Mouse (Mus musculus): ENCODE data around the gene Chmp2a. TPM values are rescaled to one million over a fixed set of nuclear protein-coding genes. Genes with fewer than 3 reads are reported as not detected.

The Chmp2a gene
- polyA plus RNA-seq, 1 experiment from 2014 or later = 240 TPM

GRCm38 (mm10) chr7:13007341-13008092 is 27.1 kb downstream of the Chmp2a start:
- no peaks in the 10 kb centered on the region for H3K27me3 ChIP-seq (ENCODE audit: insufficient read depth, low read length)
- peak overlapping the region; percentile 40 for H3K4me2 ChIP-seq (ENCODE audit: low read length)
- H3K4me1 ChIP-seq (replicated peaks; ENCODE audit: insufficient read depth, low read length) = peaks cover 11% of the 10 kb centered on the region; the same call in 1 of the 2 replicates
- H3K9me3 ChIP-seq (replicated peaks; ENCODE audit: low read length) = no peaks in the 10 kb centered on the region
- no peak for TF ChIP-seq CTCF (IDR thresholded peaks at IDR 0.05; ENCODE audit: low read depth)
- no peak for DNase-seq (ENCODE audit: low spot score)
- peaks cover 15% of the 10 kb centered on the region; the same call in 1 of the 2 replicates for H3K36me3 ChIP-seq (ENCODE audit: insufficient read depth, low read length)
- WGBS = 55% methylated on average over 57 of the region's 57 CpGs
- H3K27ac ChIP-seq = no peak overlapping the region
- 0 out of 2 replicates have a peak overlapping the region, but pooled peaks have one; percentile 23 for H3K9ac ChIP-seq (ENCODE audit: low read depth, low read length)
- H3K4me3 ChIP-seq (replicated peaks; ENCODE audit: low read depth, low read length) = no peak overlapping the region
- ATAC-seq (replicated peaks; ENCODE audit: low FRiP score, low read depth) = no peak

- WGBS = 77% methylated on average over 10 of the region's 10 CpGs
- DNase-seq (ENCODE audit: low spot score) = no peak
- Histone ChIP-seq H3K9ac (ENCODE audit: low read depth, low read length) (peak overlapping the region; percentile 23; the same call in 1 of the 2 replicates), H3K9me3 (replicated peaks; ENCODE audit: low read length) (no peaks in the 10 kb centered on the region), H3K4me1 (replicated peaks; ENCODE audit: insufficient read depth, low read length) (peaks cover 11% of the 10 kb centered on the region; the same call in 1 of the 2 replicates), H3K27ac (peak overlapping the region; percentile 50), H3K4me3 (replicated peaks; ENCODE audit: low read depth, low read length) (no peak overlapping the region), H3K36me3 (ENCODE audit: insufficient read depth, low read length) (peaks cover 15% of the 10 kb centered on the region; the same call in 1 of the 2 replicates), H3K4me2 (ENCODE audit: low read length) (no peak overlapping the region), H3K27me3 (ENCODE audit: insufficient read depth, low read length) (no peaks in the 10 kb centered on the region)
- no peak for TF ChIP-seq CTCF (IDR thresholded peaks at IDR 0.05; ENCODE audit: low read depth)
- ATAC-seq (replicated peaks; ENCODE audit: low FRiP score, low read depth) = no peak
These were observed 28.1 kb downstream of the Chmp2a start for GRCm38 (mm10) chr7:13006531-13006930.

- TF ChIP-seq CTCF (IDR thresholded peaks at IDR 0.05; ENCODE audit: low read depth) = no peak
- Histone ChIP-seq H3K9ac (ENCODE audit: low read depth, low read length) (peak overlapping the region; percentile 23; the same call in 1 of the 2 replicates), H3K27ac (no peak overlapping the region), H3K27me3 (ENCODE audit: insufficient read depth, low read length) (no peaks in the 10 kb centered on the region), H3K4me3 (replicated peaks; ENCODE audit: low read depth, low read length) (no peak overlapping the region), H3K9me3 (replicated peaks; ENCODE audit: low read length) (no peaks in the 10 kb centered on the region), H3K36me3 (ENCODE audit: insufficient read depth, low read length) (peaks cover 15% of the 10 kb centered on the region; the same call in 1 of the 2 replicates), H3K4me1 (replicated peaks; ENCODE audit: insufficient read depth, low read length) (peaks cover 11% of the 10 kb centered on the region; the same call in 1 of the 2 replicates), H3K4me2 (ENCODE audit: low read length) (no peak overlapping the region)
- no peak for ATAC-seq (replicated peaks; ENCODE audit: low FRiP score, low read depth)
- 91% methylated on average over 17 of the region's 17 CpGs for WGBS
- no peak for DNase-seq (ENCODE audit: low spot score)
These were observed 28.6 kb downstream of the Chmp2a start for GRCm38 (mm10) chr7:13006011-13006410.

DNA sequence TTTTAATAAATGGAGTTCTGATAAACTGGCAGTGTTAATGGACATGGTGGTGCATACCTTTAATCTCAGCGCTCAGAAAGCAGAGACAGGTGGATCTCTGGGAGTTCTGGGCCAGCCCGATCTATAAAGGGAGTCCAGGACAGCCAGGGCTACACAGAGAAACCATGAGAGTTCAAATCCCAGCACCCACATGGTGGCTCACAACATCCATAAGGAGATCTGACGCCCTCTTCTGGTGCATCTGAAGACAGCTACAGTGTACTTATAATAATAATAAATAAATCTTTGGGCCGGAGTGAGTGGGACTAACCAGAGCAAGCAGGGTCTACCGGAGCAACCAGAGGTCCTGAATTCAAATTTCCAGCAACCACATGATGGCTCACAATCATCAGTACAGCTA is 31.2 kb downstream of the Chmp2a start:
- Histone ChIP-seq H3K27me3 (ENCODE audit: insufficient read depth, low read length) (no peaks in the 10 kb centered on the region), H3K9me3 (replicated peaks; ENCODE audit: low read length) (no peaks in the 10 kb centered on the region), H3K4me3 (replicated peaks; ENCODE audit: low read depth, low read length) (no peak overlapping the region), H3K9ac (ENCODE audit: low read depth, low read length) (no peak overlapping the region), H3K27ac (no peak overlapping the region), H3K4me1 (replicated peaks; ENCODE audit: insufficient read depth, low read length) (0 out of 2 replicates have a peak, but pooled peaks cover 3% of the 10 kb centered on the region), H3K36me3 (ENCODE audit: insufficient read depth, low read length) (peaks cover 15% of the 10 kb centered on the region; the same call in 1 of the 2 replicates), H3K4me2 (ENCODE audit: low read length) (no peak overlapping the region)
- no peak; the same call in 1 of the 2 replicates for TF ChIP-seq CTCF (IDR thresholded peaks at IDR 0.05; ENCODE audit: low read depth)
- ATAC-seq (replicated peaks; ENCODE audit: low FRiP score, low read depth) (no peak), DNase-seq (ENCODE audit: low spot score) (no peak)
- 75% methylated on average over 5 of the region's 5 CpGs for WGBS

- Histone ChIP-seq H3K4me3 (replicated peaks; ENCODE audit: low read depth, low read length) (no peak overlapping the region), H3K4me1 (replicated peaks; ENCODE audit: insufficient read depth, low read length) (no peaks in the 10 kb centered on the region), H3K4me2 (ENCODE audit: low read length) (no peak overlapping the region), H3K9ac (ENCODE audit: low read depth, low read length) (no peak overlapping the region), H3K27me3 (ENCODE audit: insufficient read depth, low read length) (no peaks in the 10 kb centered on the region), H3K27ac (no peak overlapping the region), H3K36me3 (ENCODE audit: insufficient read depth, low read length) (peaks cover 4% of the 10 kb centered on the region; the same call in 1 of the 2 replicates), H3K9me3 (replicated peaks; ENCODE audit: low read length) (no peaks in the 10 kb centered on the region)
- DNase-seq (ENCODE audit: low spot score) (no peak), ATAC-seq (replicated peaks; ENCODE audit: low FRiP score, low read depth) (no peak)
- TF ChIP-seq CTCF (IDR thresholded peaks at IDR 0.05; ENCODE audit: low read depth) = no peak
- WGBS = 69% methylated on average over 1 of the region's 1 CpGs
These were observed 33.0 kb downstream of the Chmp2a start for GRCm38 (mm10) chr7:13001584-13001983.

DNA sequence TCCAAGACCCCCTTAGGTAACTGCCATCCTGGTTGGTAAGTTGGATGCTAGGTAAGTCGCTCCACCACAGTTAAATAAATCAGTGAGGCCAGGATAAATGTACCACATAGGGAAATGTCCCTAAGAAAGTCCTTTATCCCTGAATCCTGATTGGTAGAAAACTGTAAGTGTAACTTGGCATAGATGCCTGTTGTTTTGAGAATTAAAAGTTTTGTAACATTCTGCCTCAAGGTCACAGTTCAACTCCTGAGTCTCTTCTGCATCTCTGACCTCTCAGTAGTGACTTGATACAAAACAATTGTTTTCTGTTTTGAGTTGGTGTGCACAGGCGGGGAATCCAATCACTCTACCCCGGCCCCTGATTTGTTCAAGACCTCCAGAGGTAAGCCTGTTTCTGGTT is 35.8 kb downstream of the Chmp2a start, which contains the start of gene Trim28:
Gene Trim28 (plus strand): TSS at position 264 of the 400 bp plus-strand sequence.
- no peak within 1 kb of the TSS for H3K9ac ChIP-seq (ENCODE audit: low read depth, low read length)
- H3K27ac ChIP-seq = no peak within 1 kb of the TSS
- no peaks in the 10 kb centered on the region for H3K36me3 ChIP-seq (ENCODE audit: insufficient read depth, low read length)
- no peak for TF ChIP-seq CTCF (IDR thresholded peaks at IDR 0.05; ENCODE audit: low read depth)
- ATAC-seq (replicated peaks; ENCODE audit: low FRiP score, low read depth) (no peak), DNase-seq (ENCODE audit: low spot score) (no peak)
- H3K4me2 ChIP-seq (ENCODE audit: low read length) = no peak within 1 kb of the TSS
- H3K9me3 ChIP-seq (replicated peaks; ENCODE audit: low read length) = no peaks in the 10 kb centered on the region
- H3K4me1 ChIP-seq (replicated peaks; ENCODE audit: insufficient read depth, low read length) = no peaks in the 10 kb centered on the region
- no peak within 1 kb of the TSS for H3K4me3 ChIP-seq (replicated peaks; ENCODE audit: low read depth, low read length)
- 84% methylated on average over 3 of the region's 3 CpGs for WGBS
- no peaks in the 10 kb centered on the region for H3K27me3 ChIP-seq (ENCODE audit: insufficient read depth, low read length)

Measured in kidney, postnatal 0 days (tissue).